Mouse (Mus musculus) heart, embryonic 14.5 days (tissue): ENCODE results near the gene Eml2. TPM values are rescaled to one million over a fixed set of nuclear protein-coding genes. Genes with fewer than 3 reads are reported as not detected.

Experiments used
- ATAC-seq: fragments of 200-750 bp; cut with Nextera tagmentation; 2 replicates; pipeline ENCODE4 v1.8.0; 2017; ENCODE audit warnings: low read depth, moderate TSS enrichment; ENCODE audit not compliant: insufficient number of reproducible peaks, insufficient read depth, low FRiP score
- H3K27ac ChIP-seq, 2 experiments: fragments of 200-500 bp in 1 of 2; fragments of 300-500 bp in 1 of 2; sonication (generic) in 1 of 2; replicated peaks in 1 of 2; 2 replicates each; pipeline ENCODE4 v1.5.1; 2012 to 2014; ENCODE audit warnings: low read depth in 2 of 2, low read length in 2 of 2, control low read depth in 1 of 2, mild to moderate bottlenecking in 1 of 2, mixed read lengths in 1 of 2; ENCODE audit not compliant: control insufficient read depth in 1 of 2, insufficient read depth in 1 of 2
- H3K27me3 ChIP-seq: fragments of 300-500 bp; sonication (generic); 2 replicates; pipeline ENCODE4 v1.6.1; 2014; ENCODE audit warnings: mild to moderate bottlenecking, low read length, control low read depth; ENCODE audit not compliant: control insufficient read depth, insufficient read depth
- H3K36me3 ChIP-seq: fragments of 300-500 bp; sonication (generic); 2 replicates; pipeline ENCODE4 v1.6.1; 2014; ENCODE audit warnings: mild to moderate bottlenecking, control low read depth, low read length, mixed read lengths; ENCODE audit not compliant: control insufficient read depth, insufficient read depth
- H3K4me1 ChIP-seq, 2 experiments: fragments of 200-500 bp in 1 of 2; fragments of 300-500 bp in 1 of 2; sonication (generic) in 1 of 2; 2 replicates each; pipeline ENCODE4 v1.6.1; 2012 to 2014; ENCODE audit warnings: low read length in 2 of 2, control low read depth in 1 of 2, mixed read lengths in 1 of 2; ENCODE audit not compliant: control insufficient read depth in 2 of 2, insufficient read depth in 2 of 2
- H3K4me2 ChIP-seq: fragments of 300-500 bp; sonication (generic); 2 replicates; pipeline ENCODE4 v1.6.1; 2014; ENCODE audit warnings: mild to moderate bottlenecking, low read length
- H3K4me3 ChIP-seq, 2 experiments: fragments of 200-500 bp in 1 of 2; fragments of 300-500 bp in 1 of 2; sonication (generic) in 1 of 2; 2 replicates each; pipeline ENCODE4 v1.5.1; 2012 to 2014; ENCODE audit warnings: low read length in 2 of 2, mild to moderate bottlenecking in 2 of 2, control low read depth in 1 of 2, low read depth in 1 of 2, moderate library complexity in 1 of 2; ENCODE audit not compliant: control insufficient read depth in 1 of 2, insufficient read depth in 1 of 2
- H3K9ac ChIP-seq: fragments of 300-500 bp; sonication (generic); 2 replicates; pipeline ENCODE4 v1.6.1; 2014; ENCODE audit warnings: mild to moderate bottlenecking, low read length
- H3K9me3 ChIP-seq: fragments of 300-500 bp; sonication (generic); 2 replicates; pipeline ENCODE4 v1.6.1; 2016; ENCODE audit warnings: low read length, control low read depth; ENCODE audit not compliant: control insufficient read depth
- WGBS: fragments of 180-500 bp; shearing (Covaris S2); extraction: QIAGEN DNeasy Blood & Tissue Kit; methylation state at CpG from one replicate; pipeline ENCODE4 v1.1.7; 2014; 5-methylcytosine and 5-hydroxymethylcytosine counted together
- polyA plus RNA-seq: library from polyadenylated mRNA; unstranded; fragments of >200 nt; fragmentation: Nextera tagmentation; extraction: Ambion mirVana; gene quantifications from 2 replicates; pipeline ENCODE4 v1.2.1, GENCODE M21; 2014

Eml2 gene
- polyA plus RNA-seq, 1 experiment from 2014 or later: 8.3 TPM

DNA sequence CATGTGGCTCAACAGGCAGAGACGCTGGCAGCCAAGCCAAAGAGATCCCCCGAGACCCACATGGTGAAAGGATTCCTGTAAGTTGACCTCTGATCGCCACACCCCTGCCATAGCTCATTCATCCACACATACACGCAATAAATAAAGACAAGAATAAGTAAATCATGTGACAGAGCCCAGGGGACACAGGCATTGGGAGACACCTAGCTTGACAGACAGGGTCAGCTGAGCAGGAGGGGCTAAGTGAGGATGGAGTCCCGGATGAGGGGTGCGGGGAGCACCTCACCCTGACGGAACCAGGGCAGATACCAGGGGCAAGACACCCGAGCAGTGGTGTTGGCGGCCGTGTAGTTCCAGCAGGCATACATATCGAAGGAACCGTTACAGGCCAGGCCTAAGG, 12.5 kb upstream of the Eml2 start:
- Histone ChIP-seq H3K27me3 (peaks cover 10% of the 10 kb centered on the region; the same call in 1 of the 2 replicates), H3K4me2 (peak overlapping the region; percentile 64), H3K27ac (no peak overlapping the region), H3K9me3 (no peaks in the 10 kb centered on the region), H3K36me3 (peaks cover 11% of the 10 kb centered on the region), H3K4me3 (no peak overlapping the region), H3K9ac (no peak overlapping the region), H3K4me1 (peaks cover 26 to 41% of the 10 kb centered on the region in 2 experiments)
- no peak for ATAC-seq
- 38% methylated on average over 12 of the region's 12 CpGs for WGBS

DNA sequence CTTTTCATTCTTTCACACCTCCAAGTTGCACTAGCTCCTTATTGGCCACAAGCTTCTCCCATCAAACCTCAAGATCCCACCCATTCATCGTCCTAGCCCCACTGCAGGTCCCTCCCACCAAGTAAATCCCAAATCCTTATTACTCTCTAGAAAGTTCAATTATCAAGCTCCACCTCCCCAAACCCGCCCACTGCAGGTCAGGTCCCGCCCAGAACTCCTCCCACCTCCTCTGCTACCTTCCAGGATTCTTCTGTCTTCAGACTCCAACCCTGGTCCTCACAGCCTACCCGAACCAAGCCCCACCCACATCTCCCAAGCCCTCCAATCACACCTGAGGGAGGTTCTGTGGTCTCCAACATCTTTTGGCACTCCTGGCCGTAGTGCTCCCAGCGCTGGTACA, 12.0 kb upstream of the Eml2 start:
- Histone ChIP-seq H3K9ac (peak overlapping the region; percentile 70), H3K9me3 (no peaks in the 10 kb centered on the region), H3K4me1 (peaks cover 27 to 43% of the 10 kb centered on the region in 2 experiments), H3K4me2 (peak overlapping the region; percentile 64), H3K4me3 (peak overlapping the region in 1 of 2 experiments; percentile 30; a peak in 1 of 4 replicates), H3K36me3 (peaks cover 11% of the 10 kb centered on the region), H3K27me3 (peaks cover 8% of the 10 kb centered on the region; the same call in 1 of the 2 replicates), H3K27ac (no peak overlapping the region)
- ATAC-seq: no peak
- 3% methylated on average over 6 of the region's 6 CpGs for WGBS

DNA sequence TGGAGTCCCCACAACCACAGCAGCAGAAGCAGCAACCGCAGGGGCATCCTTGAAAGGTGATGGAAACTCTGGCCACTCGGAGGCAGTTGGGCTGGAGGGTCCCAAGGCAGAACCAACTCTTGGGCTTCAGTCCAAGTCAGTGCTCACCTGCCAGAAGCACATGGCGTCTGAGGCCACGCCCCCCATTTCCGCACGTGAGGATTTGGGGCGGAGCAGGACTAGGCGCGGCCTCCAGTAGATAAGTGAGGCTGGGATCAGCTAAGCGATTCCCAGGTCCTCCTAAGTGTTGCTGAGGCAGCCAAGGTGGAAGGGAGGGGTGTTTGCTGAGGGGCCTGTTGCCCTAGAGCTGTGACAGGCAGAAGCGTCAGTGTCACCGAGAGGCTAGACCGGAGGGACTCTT, 11.2 kb upstream of the Eml2 start:
- Histone ChIP-seq H3K27ac (peak overlapping the region in 1 of 2 experiments; percentile 93; a peak in 1 of 4 replicates), H3K9ac (peak overlapping the region; percentile 70), H3K4me3 (peak overlapping the region; percentile 19 to 30), H3K9me3 (no peaks in the 10 kb centered on the region), H3K36me3 (peaks cover 11% of the 10 kb centered on the region), H3K4me2 (peak overlapping the region; percentile 64), H3K4me1 (peaks cover 31 to 45% of the 10 kb centered on the region in 2 experiments), H3K27me3 (peaks cover under 1% of the 10 kb centered on the region; the same call in 1 of the 2 replicates)
- ATAC-seq: peak; percentile 41; the same call in 1 of the 2 replicates
- WGBS: 1% methylated on average over 13 of the region's 13 CpGs

DNA sequence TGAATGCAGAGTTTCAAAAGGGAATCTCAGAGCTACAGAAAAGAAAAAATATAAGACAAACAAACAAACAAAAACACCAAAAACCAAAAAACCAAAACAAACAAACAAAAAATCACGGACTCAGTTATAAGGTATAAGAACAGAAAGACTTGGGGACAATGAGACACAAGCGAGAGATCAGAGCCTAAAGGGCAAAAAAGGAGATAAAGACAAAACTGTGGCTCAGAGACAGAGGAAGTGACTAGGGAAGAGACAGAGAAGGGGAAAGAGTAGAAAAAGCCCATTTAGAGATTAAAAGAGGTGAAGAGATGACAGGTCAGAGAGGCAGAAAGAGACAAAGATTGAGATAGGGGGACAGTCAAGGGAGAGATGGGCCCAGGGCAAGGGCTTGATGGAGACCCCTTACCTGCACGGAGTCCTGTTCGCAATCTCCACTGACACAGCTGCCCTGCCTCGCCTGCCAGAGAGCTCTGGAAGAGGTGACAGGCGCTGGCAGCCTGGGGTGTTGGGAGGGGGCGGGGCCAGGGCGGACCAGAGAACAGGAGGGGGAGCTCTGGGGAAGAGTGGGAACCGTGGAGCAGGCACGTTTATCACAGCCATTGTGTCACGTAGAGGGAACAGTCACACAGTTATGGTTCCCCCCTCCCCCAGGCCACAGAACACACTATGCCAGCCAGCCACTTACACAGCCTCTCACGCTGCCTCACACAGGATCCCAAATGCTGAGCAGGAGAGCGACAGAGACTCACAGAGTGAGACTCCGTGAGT, 10.4 kb upstream of the Eml2 start, which contains the start of gene Gipr:
Gipr (minus strand) TSS at position 472 of the 768 bp plus-strand sequence.
- Histone ChIP-seq H3K36me3 (peaks cover 11% of the 10 kb centered on the region), H3K27me3 (no peaks in the 10 kb centered on the region), H3K4me3 (peak within 1 kb of the TSS; percentile 30 to 39), H3K27ac (peak within 1 kb of the TSS; percentile 93 to 96), H3K4me1 (peaks cover 39 to 46% of the 10 kb centered on the region in 2 experiments), H3K9ac (peak within 1 kb of the TSS; percentile 70), H3K9me3 (no peaks in the 10 kb centered on the region), H3K4me2 (peak within 1 kb of the TSS; percentile 64)
- 7% methylated on average over 14 of the region's 14 CpGs for WGBS
- ATAC-seq: peak; percentile 77

DNA sequence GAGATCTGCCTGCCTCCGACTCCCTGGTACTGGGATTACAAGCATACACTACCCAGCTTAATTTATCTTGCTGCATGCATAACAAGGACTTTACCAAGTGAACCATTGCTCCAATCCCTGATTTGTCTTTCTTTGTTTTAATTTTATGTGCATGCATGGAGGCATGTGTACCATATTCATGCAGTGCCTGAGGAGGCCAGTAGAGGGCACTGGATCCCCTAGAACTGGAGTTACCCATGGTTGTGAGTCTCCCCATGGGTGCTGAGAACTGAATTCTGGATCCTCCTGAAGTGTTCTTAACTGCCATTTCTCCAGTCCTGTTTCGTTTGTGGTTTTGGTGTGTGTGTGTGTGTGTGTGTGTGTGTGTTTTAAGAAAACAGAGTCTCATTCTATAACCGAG, 9.2 kb upstream of the Eml2 start:
- ATAC-seq: no peak
- Histone ChIP-seq H3K27me3 (no peaks in the 10 kb centered on the region), H3K27ac (peak overlapping the region; percentile 54 to 93; a peak in 3 of 4 replicates), H3K4me1 (peaks cover 44 to 54% of the 10 kb centered on the region in 2 experiments), H3K36me3 (peaks cover 8% of the 10 kb centered on the region), H3K4me2 (no peak overlapping the region), H3K4me3 (no peak overlapping the region), H3K9ac (no peak overlapping the region), H3K9me3 (no peaks in the 10 kb centered on the region)
- WGBS: 86% methylated on average over 3 of the region's 3 CpGs

DNA sequence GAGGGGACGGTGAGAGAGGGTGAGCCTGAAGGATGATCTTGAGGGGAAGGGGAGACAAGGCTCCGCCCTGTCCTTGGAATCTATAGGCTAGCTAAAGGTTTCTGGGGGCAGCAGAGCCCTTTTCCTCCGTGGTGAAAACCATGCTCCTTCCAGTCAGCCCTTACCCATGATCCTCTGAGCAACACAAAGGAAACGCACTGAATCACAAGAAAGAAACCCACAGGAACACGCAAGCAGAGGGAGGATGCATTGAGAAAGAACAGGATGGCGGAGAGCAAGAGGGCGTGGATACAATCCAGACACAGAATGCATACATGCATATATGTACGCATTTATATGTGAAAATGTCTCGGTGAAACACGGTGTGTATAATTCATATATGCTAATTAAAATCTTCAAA, 6.7 kb upstream of the Eml2 start:
- 58% methylated on average over 10 of the region's 10 CpGs for WGBS
- peak overlapping the region; percentile 96 to 99 for H3K27ac ChIP-seq

DNA sequence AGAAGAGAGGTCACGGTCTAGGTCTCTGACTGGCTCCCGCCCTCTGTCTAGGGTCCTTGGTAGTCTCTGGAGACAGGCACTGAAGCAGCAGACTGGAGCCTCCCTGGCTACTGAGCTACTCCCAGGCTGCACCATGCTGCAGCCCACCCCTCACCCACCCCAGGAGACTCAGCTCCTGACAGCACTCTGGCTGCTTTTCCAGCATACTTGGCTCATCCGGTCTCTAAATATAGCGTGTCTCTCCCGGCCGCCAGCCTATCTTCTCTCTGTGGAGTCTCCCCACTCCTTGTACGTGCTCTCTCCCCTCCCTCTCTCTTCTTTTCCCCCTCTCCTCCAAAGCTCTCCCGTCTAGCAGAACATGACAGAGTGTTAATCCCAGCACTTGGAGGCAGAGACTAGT, 6.1 kb upstream of the Eml2 start:
- no peaks in the 10 kb centered on the region for H3K27me3 ChIP-seq
- H3K36me3 ChIP-seq: no peaks in the 10 kb centered on the region
- no peaks in the 10 kb centered on the region for H3K9me3 ChIP-seq
- peaks cover 39 to 49% of the 10 kb centered on the region in 2 experiments for H3K4me1 ChIP-seq
- peak overlapping the region; percentile 58 for H3K9ac ChIP-seq
- no peak overlapping the region for H3K4me3 ChIP-seq
- 5% methylated on average over 8 of the region's 8 CpGs for WGBS
- peak overlapping the region; percentile 48 for H3K4me2 ChIP-seq
- ATAC-seq: peak; percentile 87
- H3K27ac ChIP-seq: peak overlapping the region; percentile 96 to 99

More for the DNA sequence above, 6.7 kb upstream of the Eml2 start:
- Histone ChIP-seq H3K36me3 (no peaks in the 10 kb centered on the region), H3K4me1 (peaks cover 45 to 55% of the 10 kb centered on the region in 2 experiments), H3K27me3 (no peaks in the 10 kb centered on the region), H3K4me3 (no peak overlapping the region), H3K4me2 (peak overlapping the region; percentile 48), H3K9ac (no peak overlapping the region), H3K9me3 (no peaks in the 10 kb centered on the region)
- no peak for ATAC-seq
